Comparison of ENCODE assay signal across 15 mouse cellular contexts in the genomic region with DNA sequence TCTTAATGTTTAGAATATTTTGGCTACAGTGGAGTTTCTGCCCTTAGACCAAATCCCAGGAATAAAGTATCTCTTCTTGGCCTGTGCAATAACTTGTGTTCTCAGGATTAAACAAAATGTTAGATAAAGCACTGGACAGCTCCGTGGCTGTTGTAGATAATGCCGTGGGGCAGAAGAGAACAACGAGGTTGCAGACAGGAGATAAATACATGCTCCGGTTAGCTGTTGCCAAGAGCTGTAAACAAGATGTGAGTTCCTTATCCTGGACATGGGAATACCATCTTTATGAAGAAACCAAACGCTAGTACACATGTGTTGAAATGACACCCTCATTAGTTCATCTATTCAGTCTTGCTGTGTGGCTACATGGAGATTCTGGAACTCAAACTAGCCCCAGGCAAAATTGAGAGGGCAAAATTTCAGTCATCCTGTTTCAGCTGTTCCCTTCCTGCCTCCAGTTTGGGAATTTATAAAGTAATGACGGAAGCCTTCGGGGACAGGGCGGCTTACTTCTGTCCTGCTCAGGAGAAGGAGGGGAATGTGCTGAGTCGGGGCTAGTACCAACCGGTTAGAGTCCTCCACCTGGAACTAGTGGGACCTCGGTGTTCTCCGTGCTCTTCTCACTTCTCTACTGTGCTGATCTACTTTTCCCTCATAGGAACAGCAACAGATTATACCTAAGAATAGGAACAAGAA. TPM values are rescaled to one million over a fixed set of nuclear protein-coding genes. Genes with fewer than 3 reads are reported as not detected.
DNase-seq lines count a peak whose midpoint lies in the region; ATAC-seq and TF ChIP-seq lines count a peak whose summit lies in the region.
"Had no signal": no experiment of that assay in that cellular context is flagged by ENCODE, and none has a peak within 500 bp of the region (broad histone marks: within the 10 kb centered on the region; RNA-seq: fewer than 3 reads in every experiment).

No protein-coding gene starts in this region.

- H3K9me3 ChIP-seq in kidney, embryonic 14.5 days (ENCODE audit: control insufficient read depth, low read length), result no peaks in the 10 kb centered on the region
- H3K9me3 ChIP-seq: forebrain, embryonic 12.5 days; hindbrain, embryonic 15.5 days had no signal

- no peak for ATAC-seq in kidney, embryonic 14.5 days (ENCODE audit: low FRiP score, low TSS enrichment)
- peak; percentile 82 for ATAC-seq in megakaryocyte-erythroid progenitor cell, adult 5-6 weeks (replicated peaks; ENCODE audit: low FRiP score, low TSS enrichment, poor library complexity, severe bottlenecking)

- no peaks in the 10 kb centered on the region for H3K36me3 ChIP-seq in kidney, embryonic 14.5 days (ENCODE audit: control insufficient read depth, insufficient read depth, low read length)
- H3K36me3 ChIP-seq: forebrain, embryonic 12.5 days; hindbrain, embryonic 15.5 days had no signal

- no peak overlapping the region for H3K9ac ChIP-seq in kidney, embryonic 14.5 days (ENCODE audit: low read depth, low read length)
- H3K9ac ChIP-seq: forebrain, embryonic 12.5 days; hindbrain, embryonic 15.5 days had no signal

- H3K4me2 ChIP-seq in kidney, embryonic 14.5 days (replicated peaks; ENCODE audit: low read depth, low read length), result no peak overlapping the region
- H3K4me2 ChIP-seq: forebrain, embryonic 12.5 days; hindbrain, embryonic 15.5 days had no signal

- intact Hi-C loops in gastrocnemius, adult 2 months (cut with DNase I), result no loop called here

- no peaks in the 10 kb centered on the region for H3K4me1 ChIP-seq in kidney, embryonic 14.5 days (ENCODE audit: control insufficient read depth, insufficient read depth, low read length)
- H3K4me1 ChIP-seq: forebrain, embryonic 12.5 days; hindbrain, embryonic 15.5 days had no signal

- peak; percentile 57 for DNase-seq in kidney, adult 18-20 months
- DNase-seq in c-Kit-positive CD71-positive TER-119-positive erythroid progenitor cells, embryonic 14.5 days (ENCODE audit: low spot score), result peak; percentile 81
- peak; percentile 65 to 87 for DNase-seq in kidney, postnatal 25 days
- no peak for DNase-seq in gastrocnemius, adult 2 months
- DNase-seq in cerebellum, adult 11-12 months, result no peak
- DNase-seq in neural tube, embryonic 10.5 days (ENCODE audit: extremely low spot score, low spot score), result no peak
- DNase-seq: adrenal gland, postnatal 14 days; cerebellum, adult 8-10 months; right cerebral cortex, postnatal 14 days; thymus, adult 2 months had no signal

- H3K27me3 ChIP-seq in kidney, embryonic 14.5 days (ENCODE audit: control insufficient read depth, insufficient read depth, low read length), result no peaks in the 10 kb centered on the region
- H3K27me3 ChIP-seq: forebrain, embryonic 12.5 days; hindbrain, embryonic 15.5 days had no signal

- no peak overlapping the region for H3K27ac ChIP-seq in kidney, embryonic 14.5 days (ENCODE audit: low read depth, low read length)
- H3K27ac ChIP-seq in gastrocnemius, adult 2 months, result no peak overlapping the region
- H3K27ac ChIP-seq: forebrain, embryonic 12.5 days; hindbrain, embryonic 15.5 days; macrophage had no signal

- no peak for TF ChIP-seq CTCF in gastrocnemius, adult 2 months (IDR thresholded peaks at IDR 0.05)

- WGBS in kidney, embryonic 14.5 days, result 82% methylated on average over 12 of the region's 12 CpGs

- H3K4me3 ChIP-seq in kidney, embryonic 14.5 days (ENCODE audit: low read length), result no peak overlapping the region
- no peak overlapping the region for H3K4me3 ChIP-seq in gastrocnemius, adult 2 months
- H3K4me3 ChIP-seq: forebrain, embryonic 12.5 days; hindbrain, embryonic 15.5 days had no signal

RNA-seq across cellular contexts. Expression of a gene that starts 9.4 kb away (rescaled TPM):
- polyA plus RNA-seq in kidney, embryonic 14.5 days (2014; fragmentation: Nextera tagmentation; extraction: Ambion mirVana), result 62.6 and 82.4 TPM in 2 replicates
- 239 and 247 TPM in 2 replicates for total RNA-seq in megakaryocyte-erythroid progenitor cell, adult 5-6 weeks (2014; fragmentation: Nextera tagmentation)
- 192 and 210 TPM in 2 replicates for total RNA-seq in megakaryocyte-erythroid progenitor cell, adult 5-6 weeks (2017)
- 10 to 100 TPM; 14.4 to 14.6 TPM for total RNA-seq in gastrocnemius, adult 2 months (2021)

RNA-seq across cellular contexts. Expression of a gene that starts 9.8 kb away (rescaled TPM):
- 142 and 148 TPM in 2 replicates for polyA plus RNA-seq in kidney, embryonic 14.5 days (2014; fragmentation: Nextera tagmentation; extraction: Ambion mirVana)
- total RNA-seq in megakaryocyte-erythroid progenitor cell, adult 5-6 weeks (2014; fragmentation: Nextera tagmentation), result 149 and 176 TPM in 2 replicates
- 113 and 151 TPM in 2 replicates for total RNA-seq in megakaryocyte-erythroid progenitor cell, adult 5-6 weeks (2017)
- 10 to 100 TPM; 27.1 to 36.4 TPM for total RNA-seq in gastrocnemius, adult 2 months (2021)

Comparison
In these comparisons a context has a peak if more than half of its experiments do, and no peak if none do; other contexts are left out.
1. DNase-seq: peak in kidney, adult 18-20 months (single experiment), c-Kit-positive CD71-positive TER-119-positive erythroid progenitor cells, embryonic 14.5 days (single experiment) and kidney, postnatal 25 days (2 of 2); none in gastrocnemius, adult 2 months (single experiment), cerebellum, adult 11-12 months (single experiment) and neural tube, embryonic 10.5 days (single experiment).
2. RNA of a gene that starts 9.4 kb away (total RNA-seq): 192 to 247 TPM in megakaryocyte-erythroid progenitor cell, adult 5-6 weeks; 14.4 to 14.6 TPM in gastrocnemius, adult 2 months; every median in the first group is over 10 times any median in the second.